Mouse (Mus musculus) cerebellum, adult 11-12 months (tissue): Measurements from ENCODE around the gene E2f1.

Experiments used
- DNase-seq: peaks from one replicate; pipeline ENCODE4 v3.0.0; 2022

The E2f1 gene

DNA sequence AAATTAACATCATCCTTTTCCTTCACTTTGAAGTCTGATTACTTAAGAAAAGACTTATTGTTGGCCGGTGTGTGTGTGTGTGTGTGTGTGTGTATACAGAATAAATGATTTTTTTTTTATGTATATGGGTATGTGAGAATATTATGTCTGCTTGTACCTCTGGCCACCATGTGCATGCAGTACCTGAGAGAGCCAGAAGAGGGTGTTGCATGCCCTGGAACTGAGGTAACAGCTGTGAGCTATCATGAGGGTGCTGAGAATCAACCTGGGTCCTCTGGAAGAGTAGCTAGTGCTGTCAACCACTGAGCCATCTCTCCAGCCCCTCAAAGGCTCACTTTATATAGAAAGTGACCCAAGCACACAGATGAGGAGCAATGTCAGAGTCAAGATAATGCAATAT lies 11.7 kb upstream of the E2f1 start:
- DNase-seq, result no peak

DNA sequence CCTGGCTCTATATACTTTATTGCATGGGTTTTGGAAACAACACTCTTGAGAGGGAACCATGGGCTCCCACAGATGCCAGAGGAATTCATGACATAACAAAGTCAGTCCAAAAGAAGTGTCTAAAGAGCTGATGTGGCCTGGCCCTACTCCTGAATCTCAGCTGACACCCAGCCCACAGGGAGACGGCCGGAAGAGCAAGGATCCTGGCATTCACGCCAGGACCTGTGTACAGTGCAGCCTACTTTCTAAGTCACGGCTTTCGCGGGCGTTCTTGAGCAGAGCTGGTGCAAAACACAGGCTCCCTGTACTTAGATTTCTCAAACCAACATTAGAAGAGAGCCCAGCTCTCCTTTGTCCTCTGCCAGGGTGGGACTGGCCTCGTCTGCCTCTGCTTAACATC lies 10.9 kb upstream of the E2f1 start:
- DNase-seq, result no peak

DNA sequence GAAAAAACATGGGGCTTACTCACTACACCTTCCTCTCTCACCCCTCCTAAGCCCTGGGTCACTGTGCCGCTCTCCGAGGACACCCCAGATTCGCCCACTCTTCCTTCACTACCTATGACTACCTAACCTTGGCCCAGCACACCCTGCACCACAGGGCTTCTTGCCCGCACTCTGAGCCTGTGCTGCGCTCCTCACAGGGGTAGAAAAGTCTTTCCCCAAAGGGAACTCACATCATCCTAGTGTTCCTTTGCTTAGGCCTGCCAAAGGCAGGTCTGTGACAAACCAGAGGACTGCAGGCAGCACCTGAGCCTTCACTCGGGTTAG lies 8.0 kb upstream of the E2f1 start:
- no peak for DNase-seq

GRCm38 (mm10) chr2:154576876-154577743 lies 7.4 kb upstream of the E2f1 start:
- DNase-seq, result no peak

GRCm38 (mm10) chr2:154574271-154574670 lies 4.6 kb upstream of the E2f1 start:
- DNase-seq, result no peak

- no peak for DNase-seq
Observed at GRCm38 (mm10) chr2:154572996-154573395, 3.3 kb upstream of the E2f1 start.

DNA sequence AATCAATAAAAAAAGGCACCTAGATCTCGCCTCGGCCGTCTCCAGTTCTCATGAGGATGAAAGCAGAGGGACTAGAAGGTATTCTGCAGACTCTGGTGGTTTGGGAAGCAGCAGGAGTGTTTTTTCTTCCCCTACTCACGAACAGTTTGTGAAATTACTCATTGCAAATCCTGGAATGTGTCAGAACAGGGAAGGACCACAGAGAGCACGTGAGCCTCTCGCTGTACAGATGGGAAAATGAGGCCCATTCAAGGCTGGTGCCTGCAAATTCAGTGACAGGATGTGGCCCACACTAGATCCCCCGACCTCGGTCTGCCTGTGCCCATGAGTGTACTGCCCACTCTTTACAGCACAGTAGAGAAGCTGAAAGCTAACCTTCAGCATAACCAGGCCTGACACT lies 2.3 kb upstream of the E2f1 start:
- no peak for DNase-seq

GRCm38 (mm10) chr2:154571266-154571665 lies 1.6 kb upstream of the E2f1 start:
- DNase-seq, result no peak

DNA sequence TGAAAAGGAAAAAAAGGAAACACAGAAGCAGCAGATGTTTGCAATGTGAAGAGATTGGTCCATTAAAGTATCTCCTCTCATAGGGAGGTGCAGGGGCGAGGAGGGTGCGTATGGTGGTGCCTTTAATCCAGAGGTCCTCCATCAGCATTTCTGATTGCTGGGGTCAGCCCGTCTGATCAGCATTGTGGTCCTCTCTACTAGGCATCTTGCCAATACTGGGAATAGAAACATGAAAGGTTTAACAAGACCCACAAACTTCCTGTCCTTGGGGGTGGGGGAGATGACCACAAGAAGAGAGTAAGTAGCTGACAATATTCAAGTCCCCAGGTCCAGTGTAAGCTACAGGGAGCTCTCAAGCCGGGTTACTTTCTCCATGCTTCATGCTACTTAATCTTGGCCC lies 974 bp upstream of the E2f1 start:
- DNase-seq, result no peak

DNA sequence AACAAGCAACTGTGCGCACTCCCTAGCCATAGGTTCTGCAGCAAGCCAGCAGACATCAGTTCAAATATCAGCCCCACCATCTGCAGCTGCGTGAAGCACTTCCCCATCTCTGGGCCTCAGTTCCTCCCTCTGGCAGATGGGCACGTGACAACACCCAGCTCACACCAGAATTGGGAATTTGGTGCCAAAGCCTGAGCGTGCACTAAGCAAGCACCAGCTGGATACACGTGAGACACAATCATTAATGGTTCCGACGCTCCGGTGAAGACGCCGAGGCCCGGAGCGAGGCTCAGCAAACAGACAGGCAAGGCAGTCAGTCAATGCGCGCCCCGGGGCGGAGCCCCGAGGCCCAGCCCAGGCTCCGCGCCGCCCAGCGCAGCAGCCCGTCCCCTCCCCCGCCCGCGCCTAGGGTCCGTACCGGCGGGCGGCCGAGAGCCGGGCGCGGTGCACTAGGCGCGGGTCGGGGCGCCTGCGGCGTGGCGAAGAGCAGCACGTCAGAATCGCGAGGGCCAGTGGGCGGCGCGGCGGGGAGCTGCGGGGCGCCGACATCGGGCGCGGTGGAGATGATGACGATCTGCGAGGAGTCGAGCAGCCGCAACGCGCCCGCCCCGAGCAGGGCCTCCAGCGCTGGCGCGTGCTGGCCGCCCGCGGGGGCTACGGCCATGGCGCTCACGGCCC lies 482 bp downstream of the E2f1 start:
- DNase-seq, result no peak

- DNase-seq, result no peak
Observed at GRCm38 (mm10) chr2:154568329-154569070, 1.2 kb downstream of the E2f1 start.

DNA sequence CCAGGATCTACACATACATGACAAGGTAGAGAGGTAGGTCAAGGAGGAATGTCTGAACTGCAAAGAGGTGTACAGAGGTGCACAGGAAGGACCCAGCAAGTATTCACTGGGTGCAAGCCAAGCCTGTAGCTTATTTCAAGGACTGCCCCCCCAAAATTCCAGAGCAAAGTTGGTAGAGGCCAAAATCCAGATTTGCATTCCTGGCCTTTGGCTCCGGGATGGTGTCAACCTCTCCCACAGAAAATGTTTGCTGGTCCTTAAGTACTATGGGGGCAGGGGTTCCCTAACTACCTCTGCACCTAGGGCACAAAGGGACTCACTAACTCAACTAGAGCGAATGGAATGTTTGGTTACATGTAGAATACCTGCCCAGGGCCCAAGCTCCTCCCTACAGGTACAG lies 1.9 kb downstream of the E2f1 start:
- no peak for DNase-seq

DNA sequence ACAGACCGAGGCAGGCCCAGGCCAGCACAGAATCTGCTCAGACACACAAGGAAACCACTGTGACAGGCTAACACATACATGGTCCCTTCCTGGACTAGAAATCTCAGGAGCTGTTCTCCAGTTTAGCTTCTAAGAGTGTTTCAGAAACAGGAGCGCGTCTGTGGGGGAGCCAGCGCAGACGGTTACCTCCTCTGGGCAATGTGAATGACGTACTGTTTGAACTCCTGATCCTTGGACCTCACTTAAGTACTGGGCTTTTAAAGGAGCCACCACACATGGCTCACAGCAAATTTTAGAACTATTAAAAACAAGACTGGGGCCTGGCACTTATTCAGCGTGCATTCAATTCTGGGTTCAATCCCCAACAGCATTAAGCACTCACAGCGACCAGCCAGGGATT lies 3.1 kb downstream of the E2f1 start:
- DNase-seq, result no peak

- DNase-seq, result peak; percentile 88
Observed at GRCm38 (mm10) chr2:154565562-154565961, 4.1 kb downstream of the E2f1 start.

GRCm38 (mm10) chr2:154563612-154564170 lies 6.0 kb downstream of the E2f1 start:
- DNase-seq, result no peak

GRCm38 (mm10) chr2:154558264-154559039 lies 11.2 kb downstream of the E2f1 start, which contains the start of gene Necab3:
Gene Necab3, minus strand, starts transcription at chr2:154558890.
- peak; percentile 64 for DNase-seq

DNA sequence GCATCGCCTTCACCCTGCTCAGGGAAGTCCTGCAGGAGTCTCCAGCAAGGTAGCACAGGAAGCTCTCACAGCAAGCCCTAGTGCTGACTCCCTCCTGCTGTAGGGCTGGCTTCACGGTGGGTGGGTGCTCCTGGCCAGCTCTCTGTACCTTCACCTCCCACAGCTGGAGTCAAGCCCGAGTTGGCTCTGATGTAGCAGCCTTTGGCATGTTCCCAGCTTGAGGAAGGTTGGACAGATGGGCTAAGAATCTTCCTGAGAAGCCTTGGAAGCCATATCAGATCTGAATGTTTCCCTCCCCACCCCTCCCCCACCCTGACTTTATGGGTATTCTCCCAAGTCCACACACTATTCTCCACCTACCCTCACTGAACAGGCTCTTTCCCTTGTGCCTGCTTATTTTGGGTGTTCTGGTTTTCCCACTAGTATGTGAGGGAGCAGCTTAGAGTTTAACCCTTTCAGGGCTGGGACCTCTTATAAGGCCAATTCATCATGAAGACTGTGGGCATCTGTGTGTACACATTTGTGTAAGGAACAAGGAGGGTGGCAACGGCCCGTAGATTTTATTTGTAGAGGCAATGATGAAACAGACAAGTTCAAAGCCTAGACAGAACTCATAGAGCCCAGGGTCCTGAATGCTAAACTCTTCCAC lies 12.4 kb downstream of the E2f1 start:
- DNase-seq, result peak; percentile 45

DNA sequence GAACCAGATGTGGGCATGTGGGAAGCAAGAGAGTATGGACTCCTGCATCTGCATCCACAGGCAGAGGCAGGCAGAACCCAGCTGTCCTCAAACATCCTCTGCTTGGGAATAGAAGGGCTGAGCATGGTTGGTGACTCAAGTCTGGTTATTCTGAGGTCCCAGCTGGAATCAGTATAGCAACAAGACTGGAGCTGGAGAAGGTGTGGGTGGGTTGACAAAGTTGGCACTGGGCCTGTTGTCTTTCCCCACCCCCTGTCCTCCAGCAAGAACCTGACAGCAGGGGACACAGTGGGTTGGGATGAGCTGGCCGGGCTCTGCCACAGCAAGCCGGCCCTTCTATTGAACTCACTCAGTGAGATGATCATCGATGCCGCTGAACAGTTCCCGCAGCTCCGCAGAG lies 14.5 kb downstream of the E2f1 start:
- peak; percentile 24 for DNase-seq

- peak; percentile 85 for DNase-seq
Observed at GRCm38 (mm10) chr2:154552424-154552907, 17.2 kb downstream of the E2f1 start.

DNA sequence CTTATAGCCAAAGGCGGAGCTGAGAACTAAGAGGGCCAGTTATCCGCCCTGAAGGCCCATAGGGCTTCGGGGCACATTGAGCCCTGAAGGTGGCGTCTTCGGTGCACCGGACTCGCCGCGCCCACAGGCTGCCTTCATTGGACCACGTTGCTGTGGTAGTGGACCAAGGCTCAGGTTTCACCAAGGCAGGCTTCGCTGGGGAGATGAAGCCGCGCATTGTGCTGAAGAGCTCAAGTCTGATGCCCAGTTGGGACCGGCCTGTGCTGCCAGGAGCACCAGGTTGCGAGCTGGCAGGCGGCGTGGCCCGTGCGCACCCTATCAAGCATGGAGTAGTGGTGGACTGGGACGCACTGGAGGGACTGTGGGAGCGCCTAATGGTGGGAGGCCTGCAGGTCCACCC lies 17.8 kb downstream of the E2f1 start:
- peak; percentile 63 for DNase-seq

DNA sequence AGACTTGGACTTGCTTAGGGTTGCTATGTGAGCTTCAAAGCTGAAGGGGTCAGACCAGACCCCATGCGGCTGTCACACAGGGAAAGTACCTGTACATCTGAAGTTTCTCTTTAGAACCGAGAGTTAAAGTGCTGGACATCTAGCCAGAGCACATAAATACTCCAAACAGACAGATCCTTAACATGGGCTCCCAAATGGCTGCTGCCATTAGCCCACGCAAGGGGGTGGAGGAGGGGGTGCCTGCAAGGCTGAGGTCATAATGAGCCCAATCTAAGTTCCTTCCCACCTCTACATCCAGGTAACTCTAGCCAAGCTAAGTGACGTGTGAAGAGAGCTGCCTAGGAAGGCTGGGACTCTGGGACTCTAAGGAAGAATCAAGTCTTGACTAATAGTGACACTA lies 18.2 kb downstream of the E2f1 start, which contains the start of gene Actl10:
TSS of gene Actl10 (plus strand) at position 301 of the 400 bp plus-strand sequence.
- DNase-seq, result no peak

DNA sequence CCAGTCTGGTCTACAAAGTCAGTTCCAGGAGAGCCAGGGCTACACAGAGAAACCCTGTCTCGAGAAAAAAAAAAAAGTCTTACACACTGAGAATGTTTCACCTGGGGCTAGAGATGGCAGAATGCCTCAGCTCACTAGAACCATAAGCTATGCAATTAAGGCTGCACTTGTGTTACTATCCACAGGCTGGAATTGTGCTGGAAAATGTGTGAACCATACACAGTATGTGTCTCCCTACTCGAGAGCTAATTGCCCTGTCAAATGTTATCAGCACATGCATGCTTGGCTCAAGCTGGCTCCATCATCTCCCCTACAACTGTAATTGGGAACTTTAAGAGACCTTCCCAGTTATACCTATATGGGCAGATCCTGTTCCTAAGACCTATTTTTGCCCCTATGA lies 18.8 kb downstream of the E2f1 start:
- no peak for DNase-seq
